Mouse (Mus musculus) embryonic facial prominence, embryonic 13.5 days (tissue): ENCODE results near the gene Tmem150c. TPM values are rescaled to one million over a fixed set of nuclear protein-coding genes. Genes with fewer than 3 reads are reported as not detected.

Source experiments
- ATAC-seq: fragments of 200-750 bp; cut with Nextera tagmentation; 2 replicates; pipeline ENCODE4 v1.8.0; 2017; ENCODE audit warnings: low read depth; ENCODE audit not compliant: insufficient number of reproducible peaks, insufficient read depth, low FRiP score, low TSS enrichment
- H3K27ac ChIP-seq: fragments of 300-500 bp; sonication (generic); 2 replicates; pipeline ENCODE4 v1.5.1; 2015; ENCODE audit warnings: moderate library complexity, mild to moderate bottlenecking, inconsistent platforms
- H3K27me3 ChIP-seq: fragments of 300-500 bp; sonication (generic); 2 replicates; pipeline ENCODE4 v1.6.1; 2015; ENCODE audit warnings: mild to moderate bottlenecking, inconsistent platforms
- H3K36me3 ChIP-seq: fragments of 300-500 bp; sonication (generic); 2 replicates; pipeline ENCODE4 v1.6.1; 2015; ENCODE audit warnings: mild to moderate bottlenecking, inconsistent platforms
- H3K4me1 ChIP-seq: fragments of 300-500 bp; sonication (generic); 2 replicates; pipeline ENCODE4 v1.6.1; 2015; ENCODE audit warnings: inconsistent platforms
- H3K4me2 ChIP-seq: fragments of 300-500 bp; sonication (generic); 2 replicates; pipeline ENCODE4 v1.6.1; 2015; ENCODE audit warnings: moderate library complexity, mild to moderate bottlenecking, inconsistent platforms
- H3K4me3 ChIP-seq: fragments of 300-500 bp; sonication (generic); 2 replicates; pipeline ENCODE4 v1.5.1; 2015; ENCODE audit warnings: mild to moderate bottlenecking, inconsistent platforms
- H3K9ac ChIP-seq: fragments of 300-500 bp; sonication (generic); 2 replicates; pipeline ENCODE4 v1.6.1; 2015; ENCODE audit warnings: mild to moderate bottlenecking, inconsistent platforms
- H3K9me3 ChIP-seq: fragments of 300-500 bp; sonication (generic); 2 replicates; pipeline ENCODE4 v1.6.1; 2016; ENCODE audit warnings: inconsistent platforms
- WGBS: fragments of 180-500 bp; shearing (Covaris S2); methylation state at CpG from one replicate; pipeline ENCODE4 v1.1.7; 2015; ENCODE audit warnings: mixed read lengths; 5-methylcytosine and 5-hydroxymethylcytosine counted together
- polyA plus RNA-seq: library from polyadenylated mRNA; unstranded; fragments of >200 nt; fragmentation: Nextera tagmentation; extraction: Ambion mirVana; gene quantifications from 2 replicates; pipeline ENCODE4 v1.2.1, GENCODE M21; 2015

The Tmem150c gene
- polyA plus RNA-seq, 1 experiment from 2014 or later = 1.9 TPM

GRCm38 (mm10) chr5:100121170-100121569 is 38.4 kb downstream of the Tmem150c start:
- Histone ChIP-seq H3K27me3 (peaks cover 21% of the 10 kb centered on the region), H3K27ac (peak overlapping the region; percentile 60; the same call in 1 of the 2 replicates), H3K4me3 (peak overlapping the region; percentile 29; the same call in 1 of the 2 replicates), H3K4me2 (peak overlapping the region; percentile 53), H3K9me3 (no peaks in the 10 kb centered on the region), H3K36me3 (no peaks in the 10 kb centered on the region), H3K4me1 (peaks cover 9% of the 10 kb centered on the region), H3K9ac (peak overlapping the region; percentile 49; the same call in 1 of the 2 replicates)
- 31% methylated on average over 7 of the region's 7 CpGs for WGBS
- ATAC-seq = no peak

GRCm38 (mm10) chr5:100120711-100121141 is 38.9 kb downstream of the Tmem150c start:
- 4% methylated on average over 20 of the region's 20 CpGs for WGBS
- Histone ChIP-seq H3K4me3 (peak overlapping the region; percentile 29), H3K36me3 (no peaks in the 10 kb centered on the region), H3K27ac (0 out of 2 replicates have a peak overlapping the region, but pooled peaks have one; percentile 60), H3K27me3 (peaks cover 21% of the 10 kb centered on the region), H3K9ac (peak overlapping the region; percentile 49; the same call in 1 of the 2 replicates), H3K4me1 (peaks cover 9% of the 10 kb centered on the region), H3K9me3 (no peaks in the 10 kb centered on the region), H3K4me2 (peak overlapping the region; percentile 53)
- ATAC-seq = peak; percentile 70; the same call in 1 of the 2 replicates

GRCm38 (mm10) chr5:100119331-100119730 is 40.3 kb downstream of the Tmem150c start:
- Histone ChIP-seq H3K4me2 (no peak overlapping the region), H3K36me3 (no peaks in the 10 kb centered on the region), H3K9me3 (no peaks in the 10 kb centered on the region), H3K4me1 (peaks cover 9% of the 10 kb centered on the region), H3K9ac (no peak overlapping the region), H3K27ac (no peak overlapping the region), H3K4me3 (no peak overlapping the region), H3K27me3 (peaks cover 21% of the 10 kb centered on the region)
- no peak for ATAC-seq
- 58% methylated on average over 8 of the region's 8 CpGs for WGBS

GRCm38 (mm10) chr5:100113403-100113802 is 46.2 kb downstream of the Tmem150c start:
- Histone ChIP-seq H3K9ac (no peak overlapping the region), H3K4me1 (peaks cover 6% of the 10 kb centered on the region; the same call in 1 of the 2 replicates), H3K36me3 (no peaks in the 10 kb centered on the region), H3K27ac (no peak overlapping the region), H3K4me2 (no peak overlapping the region), H3K27me3 (no peaks in the 10 kb centered on the region), H3K4me3 (no peak overlapping the region), H3K9me3 (no peaks in the 10 kb centered on the region)
- WGBS = 69% methylated on average over 5 of the region's 5 CpGs
- no peak for ATAC-seq

GRCm38 (mm10) chr5:100110581-100110980 is 49.0 kb downstream of the Tmem150c start:
- ATAC-seq = no peak
- H3K4me1 ChIP-seq = peaks cover 6% of the 10 kb centered on the region; the same call in 1 of the 2 replicates
- no peak overlapping the region for H3K27ac ChIP-seq
- 55% methylated on average over 3 of the region's 3 CpGs for WGBS
- no peaks in the 10 kb centered on the region for H3K27me3 ChIP-seq
- no peaks in the 10 kb centered on the region for H3K36me3 ChIP-seq
- no peaks in the 10 kb centered on the region for H3K9me3 ChIP-seq
- H3K4me2 ChIP-seq = no peak overlapping the region
- no peak overlapping the region for H3K9ac ChIP-seq
- H3K4me3 ChIP-seq = no peak overlapping the region

DNA sequence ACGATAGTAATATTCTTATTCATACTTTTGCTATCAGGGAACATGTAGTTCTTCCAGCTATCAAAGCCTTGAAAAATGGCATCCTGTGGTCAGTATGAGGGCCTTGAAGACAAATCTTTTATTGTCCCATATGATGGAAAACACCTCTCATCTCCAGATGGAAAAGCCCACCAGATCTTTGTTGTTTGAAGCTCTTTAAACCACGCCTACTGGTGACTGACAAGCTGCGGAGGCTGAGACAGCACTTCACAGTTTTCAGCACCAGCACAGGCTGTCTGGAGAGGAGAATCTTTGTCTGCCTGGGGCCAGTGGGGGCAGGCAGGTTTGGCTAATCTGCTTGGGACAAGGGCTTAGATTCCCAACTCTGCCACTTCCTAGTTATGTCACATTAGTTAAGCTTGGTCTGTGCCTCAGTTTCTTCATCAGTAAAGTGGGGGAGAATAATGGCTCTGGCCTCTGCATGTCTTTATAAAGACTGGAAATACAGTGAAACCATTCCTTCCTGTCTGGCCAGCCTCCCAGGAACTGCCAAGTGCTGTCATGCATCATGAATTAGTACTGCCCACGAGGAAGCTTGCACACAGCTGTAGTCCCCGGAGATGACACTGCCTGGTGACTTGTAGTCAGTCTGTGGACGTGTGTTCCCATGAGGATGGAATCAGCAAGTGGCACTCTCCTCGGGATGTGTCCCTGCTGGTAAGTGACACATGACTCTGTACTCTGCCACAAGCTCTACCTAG is 49.9 kb downstream of the Tmem150c start:
- 53% methylated on average over 7 of the region's 7 CpGs for WGBS
- Histone ChIP-seq H3K27ac (no peak overlapping the region), H3K4me2 (no peak overlapping the region), H3K4me3 (no peak overlapping the region), H3K36me3 (no peaks in the 10 kb centered on the region), H3K27me3 (no peaks in the 10 kb centered on the region), H3K9me3 (no peaks in the 10 kb centered on the region), H3K9ac (no peak overlapping the region), H3K4me1 (peaks cover 6% of the 10 kb centered on the region; the same call in 1 of the 2 replicates)
- no peak for ATAC-seq

GRCm38 (mm10) chr5:100108866-100109265 is 50.7 kb downstream of the Tmem150c start:
- ATAC-seq = no peak
- Histone ChIP-seq H3K4me2 (no peak overlapping the region), H3K27me3 (no peaks in the 10 kb centered on the region), H3K9ac (no peak overlapping the region), H3K4me3 (no peak overlapping the region), H3K27ac (no peak overlapping the region), H3K9me3 (no peaks in the 10 kb centered on the region), H3K36me3 (no peaks in the 10 kb centered on the region), H3K4me1 (peaks cover 6% of the 10 kb centered on the region; the same call in 1 of the 2 replicates)
- WGBS = 69% methylated on average over 9 of the region's 9 CpGs

- Histone ChIP-seq H3K9me3 (no peaks in the 10 kb centered on the region), H3K9ac (no peak overlapping the region), H3K4me2 (no peak overlapping the region), H3K4me3 (no peak overlapping the region), H3K4me1 (no peaks in the 10 kb centered on the region), H3K27me3 (no peaks in the 10 kb centered on the region), H3K27ac (no peak overlapping the region), H3K36me3 (no peaks in the 10 kb centered on the region)
- 90% methylated on average over 1 of the region's 1 CpGs for WGBS
- no peak for ATAC-seq
Observed at GRCm38 (mm10) chr5:100102395-100102794, 57.2 kb downstream of the Tmem150c start.

DNA sequence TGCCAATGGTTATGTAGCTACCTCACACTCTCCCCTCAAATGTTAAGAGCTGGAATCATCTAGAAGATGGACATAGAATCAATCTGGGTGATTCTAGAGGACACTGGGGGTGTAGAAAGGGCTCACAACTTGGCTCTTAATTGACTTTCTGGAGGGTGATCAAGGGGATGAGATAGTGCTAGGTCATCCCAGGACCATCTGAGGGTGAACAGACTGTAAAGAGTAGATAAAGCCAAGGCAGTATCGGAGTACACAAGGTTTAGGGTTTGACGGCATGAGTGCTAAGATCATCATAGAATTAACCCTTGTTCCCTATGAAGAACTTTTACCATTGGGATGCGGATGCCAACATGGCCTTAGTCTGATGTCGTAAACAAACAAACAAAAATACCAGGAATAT is 61.6 kb downstream of the Tmem150c start:
- H3K27me3 ChIP-seq = no peaks in the 10 kb centered on the region
- no peak for ATAC-seq
- no peak overlapping the region for H3K27ac ChIP-seq
- no peaks in the 10 kb centered on the region for H3K9me3 ChIP-seq
- no peak overlapping the region for H3K9ac ChIP-seq
- no peak overlapping the region for H3K4me3 ChIP-seq
- 95% methylated on average over 4 of the region's 4 CpGs for WGBS
- no peaks in the 10 kb centered on the region for H3K4me1 ChIP-seq
- no peak overlapping the region for H3K4me2 ChIP-seq
- no peaks in the 10 kb centered on the region for H3K36me3 ChIP-seq

- WGBS = 54% methylated on average over 5 of the region's 5 CpGs
- Histone ChIP-seq H3K4me3 (no peak overlapping the region), H3K4me2 (no peak overlapping the region), H3K9ac (no peak overlapping the region), H3K36me3 (no peaks in the 10 kb centered on the region), H3K27me3 (no peaks in the 10 kb centered on the region; the same call in 1 of the 2 replicates), H3K4me1 (peaks cover under 1% of the 10 kb centered on the region), H3K27ac (no peak overlapping the region), H3K9me3 (no peaks in the 10 kb centered on the region)
- no peak for ATAC-seq
Observed at GRCm38 (mm10) chr5:100096955-100097354, 62.7 kb downstream of the Tmem150c start.

GRCm38 (mm10) chr5:100091602-100092001 is 68.0 kb downstream of the Tmem150c start:
- peaks cover 15% of the 10 kb centered on the region for H3K4me1 ChIP-seq
- peak overlapping the region; percentile 49 for H3K4me2 ChIP-seq
- H3K9ac ChIP-seq = peak overlapping the region; percentile 47; the same call in 1 of the 2 replicates
- WGBS = 5% methylated on average over 17 of the region's 17 CpGs
- ATAC-seq = peak; percentile 56; the same call in 1 of the 2 replicates
- H3K27me3 ChIP-seq = no peaks in the 10 kb centered on the region; the same call in none of the 2 replicates
- peak overlapping the region; percentile 19 for H3K4me3 ChIP-seq
- H3K27ac ChIP-seq = no peak overlapping the region
- no peaks in the 10 kb centered on the region for H3K36me3 ChIP-seq
- no peaks in the 10 kb centered on the region for H3K9me3 ChIP-seq

DNA sequence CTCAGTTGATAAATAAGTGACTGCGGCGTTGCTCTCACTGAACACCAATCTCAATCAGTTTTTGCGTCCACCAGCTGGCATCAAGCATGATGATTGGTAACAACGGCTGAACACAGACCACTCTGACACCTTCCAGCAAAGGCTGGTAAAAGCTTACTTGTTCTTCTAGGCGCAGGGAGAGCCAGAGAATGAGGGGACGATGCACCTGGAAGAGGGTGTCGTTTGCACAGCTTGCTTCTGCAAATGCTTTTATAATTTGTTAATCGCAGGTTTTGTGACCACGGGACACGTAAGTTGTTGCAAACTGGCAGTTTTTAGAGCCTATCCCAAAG is 68.4 kb downstream of the Tmem150c start:
- Histone ChIP-seq H3K27ac (no peak overlapping the region), H3K9ac (peak overlapping the region; percentile 47; the same call in 1 of the 2 replicates)

More for the DNA sequence above, 68.4 kb downstream of the Tmem150c start:
- no peak for ATAC-seq
- H3K4me3 ChIP-seq = peak overlapping the region; percentile 19
- H3K9me3 ChIP-seq = no peaks in the 10 kb centered on the region
- H3K27me3 ChIP-seq = no peaks in the 10 kb centered on the region; the same call in none of the 2 replicates
- peak overlapping the region; percentile 49 for H3K4me2 ChIP-seq
- 38% methylated on average over 10 of the region's 10 CpGs for WGBS
- H3K4me1 ChIP-seq = peaks cover 15% of the 10 kb centered on the region
- H3K36me3 ChIP-seq = no peaks in the 10 kb centered on the region
